Mouse (Mus musculus) heart, embryonic 11.5 days (tissue): ENCODE data around the gene Ptafr. TPM values are rescaled to one million over a fixed set of nuclear protein-coding genes. Genes with fewer than 3 reads are reported as not detected.

Experiments
- ATAC-seq: fragments of 200-750 bp; cut with Nextera tagmentation; replicated peaks from 2 replicates; pipeline ENCODE4 v1.8.0; 2017; ENCODE audit warnings: moderate library complexity; ENCODE audit not compliant: insufficient number of reproducible peaks, low FRiP score, low TSS enrichment
- H3K27ac ChIP-seq: fragments of 300-500 bp; sonication (generic); 2 replicates; pipeline ENCODE4 v1.5.1; 2014; ENCODE audit warnings: mild to moderate bottlenecking, low read depth, low read length
- H3K27me3 ChIP-seq: fragments of 300-500 bp; sonication (generic); 2 replicates; pipeline ENCODE4 v1.6.1; 2014; ENCODE audit warnings: mild to moderate bottlenecking, low read length, mixed read lengths; ENCODE audit not compliant: control insufficient read depth, insufficient read depth
- H3K36me3 ChIP-seq: fragments of 300-500 bp; sonication (generic); 2 replicates; pipeline ENCODE4 v1.6.1; 2014; ENCODE audit warnings: mild to moderate bottlenecking, low read length, moderate library complexity, mixed read lengths; ENCODE audit not compliant: control insufficient read depth, insufficient read depth
- H3K4me1 ChIP-seq: fragments of 300-500 bp; sonication (generic); 2 replicates; pipeline ENCODE4 v1.6.1; 2014; ENCODE audit warnings: low read length; ENCODE audit not compliant: control insufficient read depth, insufficient read depth
- H3K4me2 ChIP-seq: fragments of 300-500 bp; sonication (generic); 2 replicates; pipeline ENCODE4 v1.6.1; 2014; ENCODE audit warnings: mild to moderate bottlenecking, moderate library complexity
- H3K4me3 ChIP-seq: fragments of 300-500 bp; sonication (generic); 2 replicates; pipeline ENCODE4 v1.5.1; 2014; ENCODE audit warnings: low read depth, low read length
- H3K9ac ChIP-seq: fragments of 300-500 bp; sonication (generic); 2 replicates; pipeline ENCODE4 v1.6.1; 2014; ENCODE audit warnings: mild to moderate bottlenecking, low read depth, low read length, moderate library complexity
- H3K9me3 ChIP-seq: fragments of 300-500 bp; sonication (generic); replicated peaks from 2 replicates; pipeline ENCODE4 v1.6.1; 2016; ENCODE audit warnings: low read length; ENCODE audit not compliant: control insufficient read depth
- WGBS: fragments of 180-500 bp; shearing (Covaris S2); extraction: QIAGEN DNeasy Blood & Tissue Kit; methylation state at CpG from one replicate; pipeline ENCODE4 v1.1.7; 2014; ENCODE audit not compliant: insufficient replicate concordance; 5-methylcytosine and 5-hydroxymethylcytosine counted together
- polyA plus RNA-seq: library from polyadenylated mRNA; unstranded; fragments of >200 nt; fragmentation: Nextera tagmentation; extraction: Ambion mirVana; gene quantifications from 2 replicates; pipeline ENCODE4 v1.2.1, GENCODE M21; 2014

Ptafr gene
- polyA plus RNA-seq, 1 experiment from 2014 or later: 0.40 TPM

GRCm38 (mm10) chr4:132527917-132528522, 35.8 kb upstream of the Ptafr start:
- Histone ChIP-seq H3K9ac (no peak overlapping the region), H3K4me3 (no peak overlapping the region), H3K27ac (no peak overlapping the region), H3K4me2 (no peak overlapping the region), H3K36me3 (peaks cover 16% of the 10 kb centered on the region), H3K9me3 (no peaks in the 10 kb centered on the region), H3K4me1 (peaks cover 12% of the 10 kb centered on the region), H3K27me3 (no peaks in the 10 kb centered on the region)
- 86% methylated on average over 8 of the region's 8 CpGs for WGBS
- ATAC-seq: no peak

DNA sequence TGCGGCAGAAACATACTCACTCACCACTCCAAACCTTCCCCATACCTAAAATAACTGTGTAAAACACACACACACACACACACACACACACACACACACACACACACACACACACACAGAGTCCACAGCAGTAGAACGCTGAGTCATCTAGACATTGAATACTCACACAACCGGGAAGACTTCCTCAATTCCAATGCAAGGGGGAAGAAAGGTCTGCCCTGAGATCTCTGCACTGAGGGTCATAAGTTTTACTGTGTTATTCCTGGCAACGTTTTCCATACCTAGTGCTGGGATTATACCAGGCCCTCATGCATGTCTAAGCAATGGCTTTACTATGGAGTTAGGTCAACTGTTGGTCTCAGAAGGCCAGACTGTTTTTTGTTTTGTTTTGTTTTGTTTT, 34.5 kb upstream of the Ptafr start:
- no peaks in the 10 kb centered on the region for H3K27me3 ChIP-seq
- H3K4me1 ChIP-seq: peaks cover 8% of the 10 kb centered on the region
- no peak for ATAC-seq
- H3K9ac ChIP-seq: no peak overlapping the region
- peaks cover 16% of the 10 kb centered on the region for H3K36me3 ChIP-seq
- H3K27ac ChIP-seq: no peak overlapping the region
- H3K4me2 ChIP-seq: no peak overlapping the region
- 70% methylated on average over 4 of the region's 4 CpGs for WGBS
- H3K4me3 ChIP-seq: no peak overlapping the region
- H3K9me3 ChIP-seq: no peaks in the 10 kb centered on the region

DNA sequence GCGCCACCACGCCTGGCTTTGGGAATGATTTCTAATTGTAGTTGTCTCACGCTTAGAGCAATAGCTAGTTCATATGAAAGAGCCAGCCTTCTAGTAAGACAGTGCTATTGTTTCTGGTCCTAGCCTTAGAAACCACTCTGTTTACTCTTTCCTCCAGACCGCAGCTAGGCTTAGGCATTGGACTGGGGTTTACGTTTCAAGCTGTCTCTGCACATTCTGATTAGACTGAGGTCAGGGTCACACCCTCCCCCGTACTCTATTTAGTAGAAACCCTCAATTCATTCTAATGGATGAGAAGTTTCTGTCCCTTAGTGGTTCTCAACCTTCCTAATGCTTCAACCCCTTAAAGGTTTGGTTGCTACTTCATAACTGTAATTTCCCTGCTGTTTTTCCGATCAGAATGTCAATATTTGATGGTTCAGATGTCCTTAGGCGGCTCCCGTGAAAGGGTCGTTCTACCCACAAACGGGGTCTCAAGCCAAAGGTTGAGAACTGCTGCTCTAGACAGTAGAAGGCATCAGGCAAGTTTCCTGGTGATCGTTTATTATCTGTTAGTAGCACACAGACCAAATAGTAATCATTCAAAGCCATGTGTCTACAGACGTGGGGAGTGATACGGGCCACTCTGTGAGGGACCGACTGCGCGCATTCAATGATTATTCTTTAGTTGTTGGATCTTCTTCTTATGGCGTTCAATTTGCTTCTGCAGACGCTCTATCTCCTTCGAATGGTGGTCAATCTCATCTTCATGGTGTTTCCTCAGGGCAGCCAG, 33.6 kb upstream of the Ptafr start:
- no peak overlapping the region for H3K4me3 ChIP-seq
- no peaks in the 10 kb centered on the region for H3K9me3 ChIP-seq
- H3K9ac ChIP-seq: no peak overlapping the region
- peaks cover 6% of the 10 kb centered on the region for H3K4me1 ChIP-seq
- peaks cover 16% of the 10 kb centered on the region for H3K36me3 ChIP-seq
- H3K4me2 ChIP-seq: peak overlapping the region; percentile 76
- peak overlapping the region; percentile 46 for H3K27ac ChIP-seq
- H3K27me3 ChIP-seq: no peaks in the 10 kb centered on the region
- no peak; the same call in 1 of the 2 replicates for ATAC-seq
- WGBS: 81% methylated on average over 20 of the region's 20 CpGs

- peaks cover 16% of the 10 kb centered on the region for H3K36me3 ChIP-seq
- peak overlapping the region; percentile 97 for H3K9ac ChIP-seq
- WGBS: 1% methylated on average over 5 of the region's 5 CpGs
- peak overlapping the region; percentile 85 for H3K4me3 ChIP-seq
- H3K27me3 ChIP-seq: no peaks in the 10 kb centered on the region
- ATAC-seq: no peak; the same call in 1 of the 2 replicates
- peak overlapping the region; percentile 76 for H3K4me2 ChIP-seq
- H3K9me3 ChIP-seq: no peaks in the 10 kb centered on the region
- peak overlapping the region; percentile 95 for H3K27ac ChIP-seq
- H3K4me1 ChIP-seq: peaks cover 10% of the 10 kb centered on the region
Observed at GRCm38 (mm10) chr4:132532496-132532895, 31.4 kb upstream of the Ptafr start.

GRCm38 (mm10) chr4:132532981-132533916, 30.6 kb upstream of the Ptafr start, which contains the start of gene Atpif1:
Gene Atpif1, minus strand, starts transcription at chr4:132533659.
- peak; percentile 83 for ATAC-seq
- H3K4me2 ChIP-seq: peak within 1 kb of the TSS; percentile 76
- peaks cover 16% of the 10 kb centered on the region for H3K36me3 ChIP-seq
- H3K27ac ChIP-seq: peak within 1 kb of the TSS; percentile 95
- peak within 1 kb of the TSS; percentile 97 for H3K9ac ChIP-seq
- peaks cover 10% of the 10 kb centered on the region for H3K4me1 ChIP-seq
- H3K4me3 ChIP-seq: peak within 1 kb of the TSS; percentile 85
- no peaks in the 10 kb centered on the region for H3K9me3 ChIP-seq
- WGBS: 1% methylated on average over 63 of the region's 63 CpGs
- H3K27me3 ChIP-seq: no peaks in the 10 kb centered on the region

GRCm38 (mm10) chr4:132535406-132536121, 28.3 kb upstream of the Ptafr start, which contains the start of gene Dnajc8:
Gene Dnajc8, plus strand, starts transcription at chr4:132535550.
- Histone ChIP-seq H3K4me2 (peak within 1 kb of the TSS; percentile 76), H3K36me3 (peaks cover 12% of the 10 kb centered on the region), H3K27ac (peak within 1 kb of the TSS; percentile 47), H3K9ac (peak within 1 kb of the TSS; percentile 83), H3K4me3 (peak within 1 kb of the TSS; percentile 84), H3K9me3 (no peaks in the 10 kb centered on the region), H3K4me1 (peaks cover 10% of the 10 kb centered on the region), H3K27me3 (no peaks in the 10 kb centered on the region)
- WGBS: under 1% methylated on average over 60 of the region's 60 CpGs
- peak; percentile 68 for ATAC-seq

GRCm38 (mm10) chr4:132539481-132539880, 24.4 kb upstream of the Ptafr start:
- no peaks in the 10 kb centered on the region for H3K9me3 ChIP-seq
- H3K27ac ChIP-seq: no peak overlapping the region
- no peak overlapping the region for H3K4me2 ChIP-seq
- peaks cover 4% of the 10 kb centered on the region; the same call in 1 of the 2 replicates for H3K4me1 ChIP-seq
- no peak for ATAC-seq
- peaks cover 20% of the 10 kb centered on the region for H3K36me3 ChIP-seq
- no peak overlapping the region for H3K4me3 ChIP-seq
- H3K27me3 ChIP-seq: no peaks in the 10 kb centered on the region
- 95% methylated on average over 5 of the region's 5 CpGs for WGBS
- no peak overlapping the region for H3K9ac ChIP-seq

- no peak overlapping the region for H3K4me2 ChIP-seq
- H3K4me3 ChIP-seq: no peak overlapping the region
- no peaks in the 10 kb centered on the region for H3K27me3 ChIP-seq
- H3K4me1 ChIP-seq: peaks cover 2% of the 10 kb centered on the region; the same call in 1 of the 2 replicates
- 94% methylated on average over 4 of the region's 4 CpGs for WGBS
- H3K36me3 ChIP-seq: peaks cover 26% of the 10 kb centered on the region
- ATAC-seq: no peak
- H3K27ac ChIP-seq: no peak overlapping the region
- H3K9ac ChIP-seq: no peak overlapping the region
- no peaks in the 10 kb centered on the region for H3K9me3 ChIP-seq
Observed at GRCm38 (mm10) chr4:132541413-132541812, 22.5 kb upstream of the Ptafr start.
